8 mouse cellular contexts compared by ENCODE assay signal in the genomic region with DNA sequence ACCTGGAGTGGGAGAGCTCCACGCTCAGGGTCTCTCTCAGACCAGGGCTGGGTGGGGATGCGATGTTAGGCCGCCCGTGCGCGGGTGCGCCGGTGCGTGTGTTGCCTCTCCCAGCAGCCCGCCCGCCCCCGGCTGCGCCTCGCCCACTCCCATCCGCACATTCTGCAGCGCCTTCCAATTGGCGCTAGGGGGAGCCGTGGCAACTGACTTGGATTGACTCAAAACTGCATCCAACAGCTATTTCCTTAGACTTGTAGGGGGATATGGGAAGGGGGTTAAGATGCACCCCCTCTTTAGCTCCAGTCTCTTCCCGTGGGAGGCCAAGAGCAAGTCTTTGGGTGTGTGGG. TPM values are rescaled to one million over a fixed set of nuclear protein-coding genes. Genes with fewer than 3 reads are reported as not detected.
DNase-seq lines count a peak whose midpoint lies in the region; ATAC-seq and TF ChIP-seq lines count a peak whose summit lies in the region.

No protein-coding gene starts in this region.

- no peak for TF ChIP-seq EP300 in MEL (IDR thresholded peaks at IDR 0.05; ENCODE audit: low read depth in 1 of 2, low read length in 2 of 2)

- H3K27me3 ChIP-seq in MEL (ENCODE audit: control insufficient read depth in 1 of 2, insufficient read depth in 2 of 2, low read length in 2 of 2) = no peaks in the 10 kb centered on the region
- H3K27me3 ChIP-seq in hindbrain, embryonic 16.5 days (replicated peaks; ENCODE audit: control insufficient read depth, insufficient read depth, low read length) = no peaks in the 10 kb centered on the region

- H3K27ac ChIP-seq in MEL (ENCODE audit: control insufficient read depth, low read depth, low read length) = no peak overlapping the region
- peak overlapping the region; percentile 83 for H3K27ac ChIP-seq in hindbrain, embryonic 16.5 days (ENCODE audit: low read depth, low read length)

- H3K4me2 ChIP-seq in hindbrain, embryonic 16.5 days (ENCODE audit: low read length) = peak overlapping the region; percentile 100

- peak; percentile 65 for TF ChIP-seq RAD21 in MEL (IDR thresholded peaks at IDR 0.05; ENCODE audit: low read depth, low read length)

- peak; percentile 83 for DNase-seq in MEL (ENCODE audit: low read depth, low spot score)
- peak; percentile 21 for DNase-seq in c-Kit-positive CD71-positive TER-119-positive erythroid progenitor cells, embryonic 14.5 days (ENCODE audit: low spot score)
- DNase-seq in left cerebral cortex, adult 18-20 months (ENCODE audit: low spot score in 2 of 2) = peak; percentile 82 to 86
- peak; percentile 78 for DNase-seq in lung, postnatal 25 days (ENCODE audit: low spot score)
- DNase-seq in retina, embryonic 14.5 days (ENCODE audit: low spot score) = peak; percentile 93
- DNase-seq in urinary bladder, postnatal 14 days (ENCODE audit: low spot score) = peak; percentile 82

- H3K9ac ChIP-seq in MEL (ENCODE audit: control insufficient read depth, low read depth, low read length, poor library complexity, severe bottlenecking) = peak overlapping the region; percentile 57
- H3K9ac ChIP-seq in hindbrain, embryonic 16.5 days (ENCODE audit: low read depth, low read length) = peak overlapping the region; percentile 82

- peaks cover 0 to 12% of the 10 kb centered on the region in 2 experiments; a peak in 3 of 4 replicates for H3K4me1 ChIP-seq in MEL (ENCODE audit: control insufficient read depth in 1 of 2, insufficient read depth in 2 of 2, low read length in 2 of 2)
- H3K4me1 ChIP-seq in hindbrain, embryonic 16.5 days (ENCODE audit: control insufficient read depth, insufficient read depth, low read depth, low read length) = peaks cover 22% of the 10 kb centered on the region

- peak overlapping the region; percentile 68 to 81 for H3K4me3 ChIP-seq in MEL (ENCODE audit: control insufficient read depth in 1 of 2, insufficient read depth in 1 of 2, low read depth in 2 of 2, low read length in 2 of 2)
- peak overlapping the region; percentile 53 for H3K4me3 ChIP-seq in hindbrain, embryonic 16.5 days (ENCODE audit: low read length)

- under 1% methylated on average over 19 of the region's 19 CpGs for WGBS in hindbrain, embryonic 16.5 days

- no peaks in the 10 kb centered on the region for H3K79me2 ChIP-seq in MEL (ENCODE audit: control insufficient read depth, insufficient read depth, low read length, poor library complexity)

- H3K9me3 ChIP-seq in MEL (replicated peaks; ENCODE audit: insufficient read depth, low read length) = no peaks in the 10 kb centered on the region
- no peaks in the 10 kb centered on the region for H3K9me3 ChIP-seq in hindbrain, embryonic 16.5 days (ENCODE audit: control insufficient read depth, low read length)

- peak; percentile 64 to 89 (median 74) for TF ChIP-seq CTCF in MEL (IDR thresholded peaks at IDR 0.05 in 2 of 3, conservative IDR thresholded peaks at IDR 0.05 in 1 of 3; ENCODE audit: control insufficient read depth in 1 of 3, insufficient read depth in 1 of 3, low read depth in 2 of 3, low read length in 3 of 3, poor library complexity in 1 of 3, severe bottlenecking in 1 of 3)

- no peak for TF ChIP-seq POLR2A in MEL (IDR thresholded peaks at IDR 0.05; ENCODE audit: control insufficient read depth in 1 of 2, insufficient read depth in 1 of 2, low read depth in 1 of 2, low read length in 2 of 2, poor library complexity in 1 of 2)

- ATAC-seq in frontal cortex, adult (ENCODE audit: low TSS enrichment) = 0 out of 2 replicates have a peak, but pooled peaks have one; percentile 22
- ATAC-seq in hindbrain, embryonic 16.5 days = peak; percentile 46

- H3K36me3 ChIP-seq in MEL (ENCODE audit: control insufficient read depth in 1 of 2, insufficient read depth in 2 of 2, low read length in 2 of 2) = peaks cover 0 to 5% of the 10 kb centered on the region in 2 experiments; a peak in 2 of 4 replicates
- H3K36me3 ChIP-seq in hindbrain, embryonic 16.5 days (ENCODE audit: control insufficient read depth, insufficient read depth, low read length) = no peaks in the 10 kb centered on the region

TF ChIP-seq in MEL, 35 proteins besides CTCF, POLR2A, EP300 and RAD21:
- TF ChIP-seq TAL1 (IDR thresholded peaks at IDR 0.05; ENCODE audit: low read length) (no peak), ZC3H11A (IDR thresholded peaks at IDR 0.05; ENCODE audit: low read depth, low read length) (peak; percentile 56), SMC3 (IDR thresholded peaks at IDR 0.05; ENCODE audit: low read depth, low read length) (peak; percentile 67)

RNA-seq across cellular contexts. Expression of a gene that starts 4.2 kb away (rescaled TPM):
- total RNA-seq in MEL (2012; rRNA removed) = not detected in 2 replicates
- polyA plus RNA-seq in MEL (2012; ENCODE audit: insufficient read depth in 1 of 2, insufficient read length in 2 of 2, low read depth in 1 of 2, low replicate concordance in 2 of 2, missing spikeins in 1 of 2) = under 1 TPM in 1 of 2 experiments, not detected in 1; 0.06 TPM
- 1.2 and 1.4 TPM in 2 replicates for polyA plus RNA-seq in hindbrain, embryonic 16.5 days (2015; fragmentation: Nextera tagmentation; extraction: Ambion mirVana)
- 10 to 100 TPM; 30.3 to 30.4 TPM for total RNA-seq in left cerebral cortex, adult 18-20 months (2021)

RNA-seq across cellular contexts. Expression of a gene that starts 53.9 kb away (rescaled TPM):
- total RNA-seq in MEL (2012; rRNA removed) = 139 and 159 TPM in 2 replicates
- 100 to 1,000 TPM in 1 of 2 experiments, not detected in 1; 382 TPM for polyA plus RNA-seq in MEL (2012; ENCODE audit: insufficient read depth in 1 of 2, insufficient read length in 2 of 2, low read depth in 1 of 2, low replicate concordance in 2 of 2, missing spikeins in 1 of 2)
- 153 and 159 TPM in 2 replicates for polyA plus RNA-seq in hindbrain, embryonic 16.5 days (2015; fragmentation: Nextera tagmentation; extraction: Ambion mirVana)
- 100 to 1,000 TPM; 182 to 189 TPM for total RNA-seq in left cerebral cortex, adult 18-20 months (2021)

RNA-seq across cellular contexts. Expression of a gene that starts 54.2 kb away (rescaled TPM):
- total RNA-seq in MEL (2012; rRNA removed) = 22.0 and 23.9 TPM in 2 replicates
- 10 to 100 TPM in 1 of 2 experiments, not detected in 1; 93.9 TPM for polyA plus RNA-seq in MEL (2012; ENCODE audit: insufficient read depth in 1 of 2, insufficient read length in 2 of 2, low read depth in 1 of 2, low replicate concordance in 2 of 2, missing spikeins in 1 of 2)
- polyA plus RNA-seq in hindbrain, embryonic 16.5 days (2015; fragmentation: Nextera tagmentation; extraction: Ambion mirVana) = 25.4 and 30.8 TPM in 2 replicates
- total RNA-seq in left cerebral cortex, adult 18-20 months (2021) = 10 to 100 TPM; 53.7 to 57.3 TPM

Comparison
In these comparisons a context has a peak if more than half of its experiments do, and no peak if none do; other contexts are left out.
1. DNase-seq: peak in every context shown above with its lines; median percentile 93 in retina, embryonic 14.5 days; 84 in left cerebral cortex, adult 18-20 months; 83 in MEL; 82 in urinary bladder, postnatal 14 days; 78 in lung, postnatal 25 days; 21 in c-Kit-positive CD71-positive TER-119-positive erythroid progenitor cells, embryonic 14.5 days.
2. RNA of a gene that starts 4.2 kb away (total RNA-seq): 30.3 to 30.4 TPM in left cerebral cortex, adult 18-20 months; not detected in MEL; every median in the first group is over 10 times any median in the second.